Mouse (Mus musculus): ENCODE results near the gene Cand1.
A peak's percentile ranks its signal among the peaks of the same experiment; 100 is the strongest.

Gene Cand1

DNA sequence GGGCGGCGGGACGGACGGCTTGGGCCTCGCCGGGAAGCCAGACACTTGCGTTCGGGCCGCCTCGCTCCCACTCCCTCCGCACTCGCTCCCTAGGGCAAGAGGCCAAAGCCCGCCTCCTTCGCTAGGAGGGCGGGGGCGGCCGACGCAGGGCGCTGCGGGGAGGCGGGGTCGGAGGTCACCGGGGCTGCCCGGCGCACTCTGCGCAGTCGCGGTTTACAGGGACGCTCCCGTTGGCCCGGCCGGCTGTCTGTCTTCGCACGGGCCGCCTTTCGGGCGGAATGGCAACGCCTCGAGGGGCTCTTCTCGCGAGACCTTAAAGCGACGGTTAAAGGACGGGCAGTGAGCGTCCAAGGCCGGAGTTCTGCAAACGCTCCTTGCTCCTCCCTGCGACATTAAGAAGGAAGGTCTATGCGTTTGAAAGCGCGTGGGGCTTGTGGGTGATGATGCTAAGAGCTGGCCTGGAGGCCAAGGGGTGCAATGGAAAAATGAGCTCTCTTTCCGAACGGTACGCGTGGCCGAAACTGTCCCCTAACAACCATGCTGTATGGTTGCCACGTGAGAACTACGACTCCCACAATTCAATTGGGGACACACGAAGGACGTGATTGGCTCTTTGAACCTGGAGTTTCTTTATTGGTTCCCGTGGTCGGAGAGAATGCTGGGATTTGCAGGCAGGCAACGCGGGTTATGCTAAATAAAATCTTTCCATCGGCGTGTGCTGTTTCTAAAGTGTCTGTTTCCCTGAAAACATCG, at the start of gene Cand1:
Cand1 (minus strand) TSS at position 87 of the 753 bp plus-strand sequence.
- DNase-seq (ENCODE audit: extremely low read depth, insufficient read length, low spot score), result peak; percentile 97

DNA sequence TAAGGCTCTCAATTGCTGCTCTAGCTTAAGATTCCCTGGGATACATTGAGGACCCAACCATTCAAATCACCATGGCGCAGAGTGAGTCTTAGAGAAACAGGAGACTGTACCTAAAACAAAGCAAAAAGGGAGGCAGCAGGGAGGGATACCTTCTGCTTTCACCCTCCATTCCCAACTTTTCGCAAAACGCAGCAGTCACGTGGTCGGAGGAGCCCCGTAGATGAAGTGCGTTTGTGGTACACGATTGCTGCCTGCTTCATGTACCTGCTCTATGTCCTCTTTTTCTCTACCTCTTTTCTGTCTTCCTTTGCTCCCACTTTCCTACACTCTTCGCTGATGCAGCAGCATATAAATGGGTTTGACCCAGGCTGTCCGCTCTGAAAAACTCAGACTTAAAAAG, 39.0 kb upstream of the Cand1 start:
- no peak for DNase-seq (ENCODE audit: extremely low read depth, insufficient read length, low spot score)

DNA sequence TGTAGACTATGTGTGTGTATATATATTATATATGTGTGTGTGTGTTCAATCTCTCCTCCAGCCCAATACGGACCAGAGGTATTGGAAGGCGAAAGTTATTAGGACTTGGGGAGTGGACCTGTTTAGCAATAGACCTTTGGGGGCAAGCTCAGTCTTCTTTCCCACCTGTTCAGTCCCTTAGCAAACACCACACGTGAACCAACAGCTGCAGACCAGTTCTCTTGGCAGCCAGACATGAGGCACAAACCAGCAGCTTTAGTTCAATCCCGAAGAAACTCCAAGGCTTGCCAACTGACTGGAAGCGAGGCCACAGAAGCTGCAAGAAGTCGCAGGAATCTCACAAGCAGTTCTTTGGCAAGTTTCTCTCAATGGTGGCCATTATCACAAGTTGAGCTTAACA, 34.5 kb upstream of the Cand1 start:
- no peak for DNase-seq (ENCODE audit: extremely low read depth, insufficient read length, low spot score)

DNA sequence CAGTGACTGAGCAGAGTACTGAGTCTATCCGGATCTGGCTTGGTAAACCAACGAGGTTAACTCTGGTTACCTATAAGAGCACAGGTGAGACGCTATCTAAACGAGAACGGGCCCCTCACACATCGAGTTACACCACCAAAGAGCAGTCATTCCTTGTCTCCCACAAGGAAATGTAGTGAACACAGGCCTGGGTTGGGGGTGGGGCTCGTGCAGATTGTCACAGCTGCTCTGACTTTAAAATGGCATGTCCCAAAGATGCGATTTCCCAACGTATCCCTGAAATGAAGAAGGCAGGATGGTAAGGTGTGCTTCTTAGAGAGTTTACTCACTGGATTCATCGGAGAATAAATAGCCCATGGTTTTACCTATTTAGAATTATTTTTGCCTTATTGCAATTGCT, 32.7 kb upstream of the Cand1 start:
- no peak for DNase-seq (ENCODE audit: extremely low read depth, insufficient read length, low spot score)

DNA sequence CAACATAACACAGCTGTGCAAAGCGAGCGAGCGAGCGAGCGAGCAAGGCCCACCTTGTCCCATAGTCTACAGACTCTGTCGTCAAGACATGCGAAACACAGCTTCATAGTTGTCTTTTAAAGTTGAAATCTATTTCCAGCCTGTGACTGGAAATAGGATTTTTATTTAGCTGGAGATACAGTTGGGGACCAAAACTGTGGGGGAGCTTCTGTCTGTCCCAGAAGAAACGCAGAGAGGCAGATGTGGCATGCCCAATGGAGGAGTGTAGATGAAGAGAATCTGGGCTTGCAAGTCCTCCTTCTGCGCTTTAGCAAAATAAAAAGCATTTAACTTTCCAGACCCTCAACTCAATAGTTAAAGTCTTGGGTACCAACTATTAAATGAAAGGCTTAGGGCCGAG, 32.1 kb upstream of the Cand1 start:
- no peak for DNase-seq (ENCODE audit: extremely low read depth, insufficient read length, low spot score)

DNA sequence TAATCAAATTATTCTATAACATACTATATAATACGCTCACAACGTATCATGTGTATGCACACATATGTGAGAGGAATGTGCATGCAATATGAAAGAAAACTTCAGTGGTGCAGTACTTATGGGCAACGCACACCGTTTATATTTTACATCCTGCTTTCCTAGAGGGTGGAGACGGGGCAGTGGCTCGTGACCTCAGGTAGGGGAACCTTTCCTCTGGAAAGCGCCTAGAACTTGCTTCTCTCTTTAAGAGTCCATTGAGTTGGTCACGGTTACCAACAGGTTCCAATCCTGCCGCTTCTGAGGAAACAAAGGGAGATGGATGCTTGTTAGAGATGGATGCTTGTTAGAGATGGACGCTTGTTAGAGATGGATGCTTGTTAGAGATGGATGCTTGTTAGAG, 31.2 kb upstream of the Cand1 start:
- DNase-seq (ENCODE audit: extremely low read depth, insufficient read length, low spot score), result no peak

DNA sequence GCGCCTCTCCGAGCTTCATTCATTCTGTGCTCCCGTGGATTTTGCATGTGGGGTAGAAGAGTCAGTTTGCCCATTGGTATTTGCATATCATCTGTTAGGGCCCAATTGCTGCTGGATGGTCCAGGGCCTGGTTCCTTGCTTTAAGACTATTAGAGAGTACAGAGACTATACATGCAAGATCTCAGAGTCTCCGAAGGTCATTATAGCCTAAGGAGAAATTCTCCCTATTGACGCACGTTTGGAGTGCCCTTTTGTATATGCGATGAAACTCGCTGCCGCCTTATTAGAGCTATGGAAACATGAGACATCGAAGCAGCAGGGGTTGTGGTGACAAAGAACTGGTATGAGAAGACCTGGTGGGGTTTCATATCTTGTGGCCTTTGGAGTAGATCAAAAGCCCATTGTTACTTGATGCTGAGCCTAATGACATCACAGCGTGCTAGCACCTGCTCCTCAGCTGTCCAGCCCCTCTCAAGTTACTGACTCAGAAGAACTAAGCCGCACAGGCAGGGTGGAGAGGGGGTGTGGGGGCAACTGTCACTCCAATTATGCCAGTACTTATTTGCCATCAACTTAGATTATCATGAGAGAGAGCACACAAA, 30.6 kb upstream of the Cand1 start:
- DNase-seq (ENCODE audit: extremely low read depth, insufficient read length, low spot score), result no peak

DNA sequence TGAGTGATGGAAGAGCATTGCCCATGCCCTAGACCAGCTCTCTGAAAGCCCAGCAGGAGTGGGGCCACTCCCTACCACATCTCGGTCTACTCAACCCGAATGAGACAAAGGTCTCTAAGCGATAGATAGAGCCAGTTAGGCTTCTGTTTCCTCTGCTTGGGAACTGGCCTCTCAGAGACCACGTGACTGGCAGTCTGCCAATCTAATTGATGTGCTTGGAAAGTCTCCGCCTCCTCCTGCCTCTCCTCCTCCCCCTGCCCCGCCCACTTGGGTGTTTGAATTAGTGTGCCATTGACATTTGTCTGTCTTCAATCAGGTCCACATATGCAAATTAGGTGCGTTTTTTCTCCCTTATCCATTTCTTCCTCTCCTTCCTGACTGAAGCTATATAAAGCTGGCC, 24.9 kb upstream of the Cand1 start:
- no peak for DNase-seq (ENCODE audit: extremely low read depth, insufficient read length, low spot score)

DNA sequence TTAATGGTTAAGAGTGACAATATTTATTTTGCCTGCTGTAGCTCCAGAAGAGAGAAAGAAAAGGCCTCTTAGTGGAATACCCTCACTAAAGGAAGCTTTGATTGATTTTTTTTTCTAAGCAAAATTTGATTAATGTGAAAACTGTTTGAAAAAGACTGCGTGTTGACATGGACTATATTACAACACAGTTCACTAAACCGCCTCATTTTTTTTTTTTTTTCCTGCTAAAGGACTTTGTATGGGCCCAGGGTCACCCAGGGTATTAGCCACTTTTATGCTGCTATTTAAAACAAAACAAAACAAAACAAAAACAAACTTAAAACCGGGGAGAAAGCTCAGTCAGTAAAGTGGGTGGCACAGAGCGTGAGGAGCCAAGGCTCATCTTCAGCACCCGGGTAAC, 23.0 kb upstream of the Cand1 start:
- DNase-seq (ENCODE audit: extremely low read depth, insufficient read length, low spot score), result no peak

DNA sequence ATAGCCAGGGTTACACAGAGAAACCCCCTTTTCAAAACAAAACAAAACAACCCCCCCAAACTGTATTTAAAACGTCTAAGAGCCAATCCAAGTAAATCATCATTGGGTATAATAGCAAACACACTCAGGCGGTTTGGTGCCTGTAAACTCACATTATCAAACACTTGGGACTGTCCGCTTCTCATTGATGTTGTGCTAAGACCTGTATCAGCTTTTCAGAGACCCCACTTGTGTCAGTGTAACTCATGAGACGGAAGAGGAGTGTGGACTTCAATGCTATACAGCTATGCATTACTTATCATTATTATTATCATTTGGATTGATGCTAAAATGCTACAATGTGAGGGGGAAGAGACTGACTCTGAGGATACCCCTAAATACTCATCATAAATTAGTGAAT, 18.0 kb upstream of the Cand1 start:
- no peak for DNase-seq (ENCODE audit: extremely low read depth, insufficient read length, low spot score)

DNA sequence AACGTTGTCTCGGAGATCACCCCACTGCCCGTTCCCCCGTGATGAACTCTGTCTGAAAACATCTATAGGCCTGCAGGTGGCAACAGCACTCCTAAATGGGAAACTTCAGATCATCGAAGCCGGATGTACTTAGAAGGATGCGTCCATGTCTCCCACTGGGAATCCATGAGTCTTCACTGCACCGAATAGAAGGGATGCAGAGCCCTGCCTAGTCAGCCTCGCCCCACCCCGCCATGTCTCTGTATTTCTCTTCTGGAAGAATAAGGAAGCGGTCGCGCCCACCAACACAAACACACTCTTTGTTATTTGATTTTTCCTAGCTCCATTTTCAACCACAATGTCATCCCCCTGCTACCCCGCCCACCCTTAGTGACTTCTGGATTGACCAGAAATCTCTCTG, 4.3 kb upstream of the Cand1 start:
- DNase-seq (ENCODE audit: extremely low read depth, insufficient read length, low spot score), result no peak

DNA sequence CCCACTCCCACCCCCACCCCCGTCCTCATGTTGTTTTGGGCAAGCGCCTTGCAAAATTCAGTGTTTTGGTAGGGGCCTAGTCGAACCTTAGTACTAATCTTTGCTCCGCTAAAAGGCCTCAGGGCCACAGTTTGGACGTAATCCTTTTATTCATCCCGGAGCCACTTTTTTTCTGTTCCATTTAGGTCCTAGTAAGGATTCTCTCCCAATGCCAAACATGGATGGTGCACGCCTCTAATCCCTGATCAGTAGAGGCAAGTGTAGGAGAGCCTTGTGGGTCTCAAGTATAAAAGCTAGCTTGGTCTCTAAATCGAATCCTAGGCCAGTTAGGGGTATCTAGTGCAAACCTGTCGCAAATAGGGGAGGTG, 851 bp upstream of the Cand1 start:
- DNase-seq (ENCODE audit: extremely low read depth, insufficient read length, low spot score), result no peak

DNA sequence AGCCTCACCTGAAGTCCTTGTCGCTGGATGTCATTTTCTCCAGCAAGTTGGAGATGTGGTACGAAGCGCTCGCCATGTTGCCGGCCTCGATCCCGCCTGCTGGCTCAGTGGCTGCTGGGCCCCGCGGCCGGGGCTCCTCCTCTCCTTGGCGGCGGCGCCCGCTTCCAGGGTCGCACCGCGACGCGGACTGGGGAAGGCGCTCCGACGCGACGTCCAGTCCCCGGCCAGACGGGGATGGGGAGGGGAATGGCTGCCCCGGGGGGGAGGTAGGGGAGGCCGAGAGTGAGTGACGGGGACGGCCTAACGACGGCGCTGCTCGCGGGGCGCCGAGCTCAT, 254 bp downstream of the Cand1 start:
- DNase-seq (ENCODE audit: extremely low read depth, insufficient read length, low spot score), result no peak

DNA sequence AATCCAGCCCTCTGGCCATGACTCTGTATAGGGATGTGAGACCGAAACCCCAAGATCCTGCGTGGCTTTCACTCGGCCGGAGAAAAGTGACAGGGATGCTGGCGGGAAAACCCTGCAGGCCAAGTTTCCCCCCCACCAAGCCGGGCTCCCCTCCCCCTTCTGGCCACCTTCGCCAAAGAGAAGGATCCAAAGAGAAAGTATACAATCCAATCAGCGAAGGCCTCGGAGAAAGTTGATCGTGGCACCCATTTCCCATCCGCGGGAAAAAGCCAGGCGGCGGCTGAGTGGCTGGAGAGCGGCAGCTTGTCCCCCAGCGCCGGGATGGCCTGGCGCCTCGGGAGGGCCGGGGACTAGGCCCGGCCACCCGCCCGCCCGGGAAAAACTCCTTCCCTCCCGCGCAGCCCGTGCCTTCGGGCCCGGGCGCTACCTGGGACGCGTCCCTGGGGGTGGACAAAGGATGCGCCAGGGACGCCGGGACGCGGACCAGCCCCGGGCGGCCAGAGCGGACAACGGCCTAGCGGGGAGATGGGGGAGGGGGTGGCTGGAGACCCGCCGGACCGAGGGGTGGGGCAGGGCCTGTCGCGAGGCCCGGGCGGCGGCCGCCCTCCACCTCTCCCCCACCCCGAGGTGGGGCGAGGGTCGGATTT, 747 bp downstream of the Cand1 start:
- peak; percentile 69 for DNase-seq (ENCODE audit: extremely low read depth, insufficient read length, low spot score)

DNA sequence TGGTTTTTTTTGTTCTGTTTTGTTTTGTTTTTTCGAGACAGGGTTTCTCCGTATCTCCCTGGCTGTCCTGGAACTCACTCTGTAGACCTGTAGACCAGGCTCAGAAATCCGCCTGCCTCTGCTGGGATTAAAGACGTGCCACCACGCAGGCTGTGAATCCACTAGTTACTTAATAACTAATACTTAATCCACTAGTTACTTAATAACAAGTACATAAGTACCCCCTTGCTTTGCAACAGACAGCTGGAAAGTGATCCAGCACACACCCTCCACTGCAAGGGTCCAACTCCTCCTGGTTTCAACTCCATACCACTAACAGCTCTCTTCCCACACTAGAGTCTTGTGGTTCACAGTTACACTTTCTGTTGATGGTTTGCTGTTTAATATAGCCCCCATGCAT, 8.3 kb downstream of the Cand1 start:
- no peak for DNase-seq (ENCODE audit: extremely low read depth, insufficient read length, low spot score)

DNA sequence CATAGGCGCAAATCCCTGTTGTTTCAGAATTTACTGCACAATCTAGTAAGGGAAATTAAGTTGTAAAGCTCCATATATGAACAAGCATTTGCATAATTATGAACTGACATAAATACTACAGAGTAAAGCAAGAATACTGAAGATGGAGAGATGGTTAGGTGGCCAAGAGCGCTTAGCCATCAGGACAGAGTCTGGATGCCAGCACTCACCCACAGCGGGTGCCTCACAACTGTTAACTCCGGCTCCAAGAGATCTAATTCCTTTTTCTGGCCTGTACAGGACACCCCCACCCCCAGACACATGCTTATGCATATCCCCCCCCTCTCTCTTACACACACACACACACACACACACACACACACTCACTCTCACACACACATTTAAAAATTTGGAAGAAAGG, 9.2 kb downstream of the Cand1 start:
- DNase-seq (ENCODE audit: extremely low read depth, insufficient read length, low spot score), result no peak

DNA sequence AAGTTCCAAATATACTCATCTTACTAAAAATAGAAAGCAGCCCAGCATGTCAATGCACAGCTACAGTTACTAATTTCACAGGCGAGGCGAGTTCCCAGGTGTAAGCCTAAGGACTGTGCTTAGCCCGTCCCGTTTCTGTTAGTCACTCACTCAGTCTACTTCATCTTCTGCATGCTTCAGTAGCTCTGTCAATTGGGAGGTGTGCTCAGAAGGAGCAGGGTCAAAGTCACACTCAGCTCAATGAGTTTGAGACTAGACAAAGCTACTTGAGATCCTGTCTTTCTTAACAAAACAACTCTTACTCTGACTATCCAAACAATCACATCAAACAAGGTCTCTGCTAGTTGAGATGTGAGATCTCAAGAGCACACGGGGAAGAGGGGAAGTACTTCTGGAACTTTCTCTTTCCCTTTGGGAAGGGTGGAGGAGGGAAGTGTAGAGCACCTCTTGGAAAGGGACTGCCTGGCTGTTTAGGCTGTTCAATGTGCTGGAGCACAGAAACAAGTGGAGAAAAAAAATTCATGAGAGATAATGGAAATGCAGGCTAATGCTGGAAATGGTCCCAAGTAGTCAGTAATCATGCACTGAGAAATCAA, 9.7 kb downstream of the Cand1 start:
- DNase-seq (ENCODE audit: extremely low read depth, insufficient read length, low spot score), result no peak

DNA sequence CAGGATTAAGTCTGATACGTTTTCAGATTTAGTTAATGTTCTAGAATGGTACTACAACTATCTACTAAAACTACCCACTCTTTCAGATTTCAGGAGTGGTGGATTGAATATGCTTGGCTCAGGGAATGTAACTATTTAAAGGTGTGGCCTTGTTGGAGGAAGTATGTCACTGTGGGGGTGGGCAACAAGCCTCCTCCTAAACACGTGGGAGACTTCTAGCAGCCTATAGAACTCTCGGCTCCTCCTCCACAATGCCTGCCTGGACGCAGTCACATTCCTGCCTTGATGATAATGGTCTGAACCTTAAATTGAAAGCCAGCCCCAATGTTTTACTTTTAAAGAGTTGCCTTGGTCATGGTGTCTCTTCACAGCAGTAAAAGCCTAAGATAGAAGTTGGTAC, 16.2 kb downstream of the Cand1 start:
- DNase-seq (ENCODE audit: extremely low read depth, insufficient read length, low spot score), result no peak

DNA sequence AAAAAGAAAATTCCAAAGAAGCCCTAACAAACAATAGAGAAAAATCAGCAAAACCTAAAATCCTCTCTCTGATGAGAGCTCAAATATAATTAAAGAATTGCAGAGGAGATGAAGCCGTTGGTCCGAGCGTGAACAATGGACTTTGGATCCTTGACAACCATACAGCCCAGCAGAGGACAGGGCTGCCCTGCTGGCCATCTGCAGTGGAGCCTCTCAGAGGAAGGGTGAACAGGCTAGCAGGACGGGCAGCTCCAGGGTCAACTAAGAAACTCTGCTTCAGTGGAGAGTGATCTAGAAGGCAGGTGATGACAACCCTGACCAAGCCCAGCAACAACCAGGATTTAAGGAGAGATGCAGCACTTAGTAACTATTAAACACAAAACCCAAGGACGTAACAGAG, 18.2 kb downstream of the Cand1 start:
- no peak for DNase-seq (ENCODE audit: extremely low read depth, insufficient read length, low spot score)

DNA sequence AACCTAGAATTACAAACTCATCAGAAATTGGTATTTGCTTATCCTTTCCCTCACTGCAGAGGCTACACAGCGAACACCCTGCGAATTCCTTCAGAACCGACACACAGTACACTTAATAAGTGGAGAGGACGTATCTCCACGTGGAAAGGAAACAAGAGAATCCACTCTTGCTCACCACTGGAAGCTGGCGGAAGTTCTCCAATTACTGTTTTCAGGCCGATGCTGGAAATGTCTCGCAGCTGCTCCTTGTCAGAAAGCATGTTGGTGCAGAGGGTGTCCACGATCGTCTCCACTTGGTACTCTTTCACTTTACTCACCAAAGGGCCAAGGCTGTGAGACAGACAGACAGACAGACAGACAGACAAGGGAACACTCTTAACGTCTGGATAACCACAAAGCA, 20.4 kb downstream of the Cand1 start:
- no peak for DNase-seq (ENCODE audit: extremely low read depth, insufficient read length, low spot score)

DNA sequence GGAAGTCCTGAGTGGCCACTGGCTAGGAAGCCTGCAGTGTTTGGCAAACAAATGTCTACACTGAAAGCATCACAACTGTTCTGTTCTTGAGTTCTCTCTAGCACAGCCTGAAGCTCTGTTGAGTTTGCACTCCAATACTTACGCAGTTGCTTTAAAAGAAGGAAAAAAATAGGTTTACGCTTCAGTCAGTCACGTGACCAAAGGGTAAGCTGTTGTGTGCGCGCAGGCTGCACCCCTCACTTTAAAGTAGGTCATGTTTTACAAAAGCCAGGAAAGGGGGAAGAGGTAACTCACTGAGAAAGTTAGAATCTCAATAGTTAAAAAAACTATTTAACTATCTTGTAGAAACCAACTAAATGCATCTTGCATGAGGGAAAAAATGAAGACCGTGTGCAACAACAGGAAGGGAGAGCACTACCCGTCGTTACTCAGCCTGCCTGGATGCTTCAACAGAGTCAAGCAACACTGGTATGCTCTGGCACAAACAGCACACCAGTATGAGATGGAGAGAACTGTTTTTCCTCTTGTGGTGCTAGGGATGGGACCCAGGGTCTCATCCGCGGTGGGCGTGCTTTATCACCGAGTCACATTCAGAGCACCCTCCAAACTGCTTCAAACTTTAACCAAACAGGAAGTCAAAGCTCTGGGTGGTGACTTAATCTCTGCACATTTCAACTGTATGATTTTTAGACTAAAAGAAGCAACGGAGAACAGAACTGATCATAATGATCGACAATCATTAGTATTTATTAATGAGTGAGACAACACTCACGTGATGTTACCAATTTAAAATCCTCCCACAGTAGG, 21.4 kb downstream of the Cand1 start:
- no peak for DNase-seq (ENCODE audit: extremely low read depth, insufficient read length, low spot score)
